Mouse (Mus musculus) retina, embryonic 14.5 days (tissue): ENCODE data around the gene Pigk.

Experiments
- DNase-seq: peaks from one replicate; pipeline ENCODE4 v3.0.0-alpha.2; 2015; ENCODE audit warnings: low spot score

Gene Pigk

GRCm38 (mm10) chr3:152898906-152899305, 185.0 kb downstream of the Pigk start:
- DNase-seq: no peak

- DNase-seq: no peak
Observed at GRCm38 (mm10) chr3:152905026-152905425, 191.1 kb downstream of the Pigk start.

GRCm38 (mm10) chr3:152905800-152906199, 191.9 kb downstream of the Pigk start:
- DNase-seq: no peak

GRCm38 (mm10) chr3:152907087-152907486, 193.2 kb downstream of the Pigk start:
- no peak for DNase-seq

GRCm38 (mm10) chr3:152907683-152908082, 193.8 kb downstream of the Pigk start:
- no peak for DNase-seq

GRCm38 (mm10) chr3:152911578-152911977, 197.7 kb downstream of the Pigk start:
- no peak for DNase-seq

GRCm38 (mm10) chr3:152912216-152913101, 198.6 kb downstream of the Pigk start:
- DNase-seq: no peak

- DNase-seq: no peak
Observed at GRCm38 (mm10) chr3:152913150-152913549, 199.2 kb downstream of the Pigk start.

GRCm38 (mm10) chr3:152913625-152914024, 199.7 kb downstream of the Pigk start:
- no peak for DNase-seq

GRCm38 (mm10) chr3:152914376-152914775, 200.5 kb downstream of the Pigk start:
- DNase-seq: no peak

- no peak for DNase-seq
Observed at GRCm38 (mm10) chr3:152917579-152917978, 203.7 kb downstream of the Pigk start.

- DNase-seq: no peak
Observed at GRCm38 (mm10) chr3:152919101-152919500, 205.2 kb downstream of the Pigk start.

- no peak for DNase-seq
Observed at GRCm38 (mm10) chr3:152920365-152920764, 206.5 kb downstream of the Pigk start.

GRCm38 (mm10) chr3:152923530-152923929, 209.6 kb downstream of the Pigk start:
- DNase-seq: no peak

- DNase-seq: no peak
Observed at GRCm38 (mm10) chr3:152925364-152925763, 211.5 kb downstream of the Pigk start.

- DNase-seq: no peak
Observed at GRCm38 (mm10) chr3:152926166-152926565, 212.3 kb downstream of the Pigk start.

GRCm38 (mm10) chr3:152928287-152928975, 214.5 kb downstream of the Pigk start:
- peak; percentile 70 for DNase-seq

- DNase-seq: no peak
Observed at GRCm38 (mm10) chr3:152929256-152929787, 215.4 kb downstream of the Pigk start.

GRCm38 (mm10) chr3:152929788-152930281, 215.9 kb downstream of the Pigk start:
- no peak for DNase-seq

GRCm38 (mm10) chr3:152931354-152931753, 217.5 kb downstream of the Pigk start:
- no peak for DNase-seq

- no peak for DNase-seq
Observed at GRCm38 (mm10) chr3:152932096-152932495, 218.2 kb downstream of the Pigk start.

GRCm38 (mm10) chr3:152932544-152932943, 218.6 kb downstream of the Pigk start:
- no peak for DNase-seq

GRCm38 (mm10) chr3:152933737-152934136, 219.8 kb downstream of the Pigk start:
- DNase-seq: no peak
